Mouse (Mus musculus): ENCODE data around the gene Atp8b2.

Atp8b2 gene

DNA sequence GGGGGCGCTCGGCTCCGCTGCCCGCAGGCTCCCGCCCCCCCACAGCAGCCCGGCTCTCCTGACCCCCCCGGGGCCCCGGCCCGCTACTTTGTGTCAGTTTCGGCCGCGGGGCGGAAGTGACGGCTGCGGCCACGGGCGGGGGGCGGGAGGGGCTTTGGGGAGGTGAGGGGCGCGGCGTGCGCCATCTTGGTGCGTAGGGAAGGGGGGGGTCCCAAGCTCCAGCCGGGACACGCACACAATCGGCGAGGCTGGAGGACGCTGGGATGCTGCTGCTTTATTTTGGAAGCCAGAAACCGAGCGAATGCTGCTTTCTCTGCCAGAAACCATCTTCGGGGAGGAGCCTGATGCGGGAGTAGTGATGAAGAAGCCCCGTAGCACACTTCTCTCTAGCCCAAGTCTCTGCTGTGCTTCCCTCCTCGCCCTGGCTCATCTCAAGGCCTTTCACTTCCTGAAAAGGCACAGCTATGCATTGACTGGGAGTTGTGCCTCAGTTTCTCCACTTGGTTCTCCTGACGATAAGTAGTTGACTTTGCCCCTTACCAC is at the start of gene Atp8b2:
Gene Atp8b2 (minus strand): TSS at position 288 of the 543 bp plus-strand sequence.
- DNase-seq, result peak; percentile 45 to 60

DNA sequence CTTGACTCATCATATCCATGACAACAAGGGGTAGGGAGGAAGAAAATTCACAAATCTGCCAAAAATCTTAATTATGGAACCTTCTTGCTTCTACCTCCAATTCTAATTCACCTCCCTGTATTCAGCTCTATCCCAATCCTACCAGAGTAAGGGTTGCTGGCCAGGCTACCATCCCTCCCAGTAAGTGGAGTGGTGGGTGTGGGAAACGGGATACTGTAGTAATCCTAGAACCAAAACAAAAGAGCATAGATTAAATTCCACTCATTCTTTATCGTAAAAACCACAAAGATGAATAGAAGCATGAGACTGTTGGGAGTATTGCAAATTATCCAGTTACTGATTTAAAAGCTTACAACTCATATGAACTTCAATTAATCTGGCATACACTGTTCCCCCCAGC is 47.0 kb upstream of the Atp8b2 start:
- no peak for DNase-seq

DNA sequence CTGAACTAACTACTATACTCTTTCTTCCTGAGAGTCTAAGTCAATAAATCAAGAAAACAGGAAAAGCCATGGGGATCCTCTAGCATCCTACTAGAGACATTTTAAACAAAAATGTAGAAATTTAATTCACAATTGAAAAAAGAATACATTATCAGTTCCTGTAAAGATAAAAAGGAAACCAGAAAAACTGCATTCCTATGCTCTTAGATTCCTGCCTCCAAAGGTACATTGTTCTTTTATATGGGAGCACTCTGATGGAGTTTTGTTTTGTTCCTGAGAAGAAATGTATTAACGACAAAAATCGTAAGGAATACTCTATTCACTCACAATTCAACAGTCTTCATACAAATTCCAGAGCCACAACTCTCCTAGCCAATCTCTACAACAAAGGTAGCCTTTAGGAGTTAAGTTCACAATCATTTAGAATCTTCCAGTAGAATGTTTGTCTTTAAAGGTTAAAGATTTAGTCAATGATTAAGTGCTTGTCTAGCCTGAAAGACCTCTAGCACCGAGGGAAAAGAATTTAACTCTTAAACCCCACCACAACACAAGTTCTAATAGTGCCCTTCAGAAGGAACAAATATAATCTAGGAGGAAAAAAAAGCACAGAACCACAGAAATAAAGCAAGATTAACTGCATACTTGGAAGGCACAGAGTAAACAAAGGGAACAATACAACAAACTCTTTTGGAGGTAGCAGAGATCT is 40.9 kb upstream of the Atp8b2 start:
- DNase-seq, result no peak

DNA sequence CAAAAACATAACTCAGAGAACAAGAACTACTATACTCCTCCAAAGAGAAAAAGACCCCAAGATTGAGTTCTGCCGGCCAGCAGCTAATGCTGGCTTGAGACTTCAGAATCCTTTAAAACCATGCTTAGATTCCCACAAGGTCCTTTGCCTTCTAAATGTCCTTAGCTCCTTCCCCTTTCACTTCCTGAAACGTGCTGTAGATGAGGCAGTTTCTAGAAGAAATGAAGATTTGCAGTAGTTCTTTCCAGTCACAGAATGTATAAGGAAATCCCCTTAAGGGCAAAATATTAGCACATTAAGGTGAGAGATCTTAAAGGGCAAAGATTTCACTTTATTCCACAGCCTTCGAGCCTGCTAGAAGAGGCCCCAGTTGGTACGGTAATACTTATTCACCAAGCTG is 36.5 kb upstream of the Atp8b2 start:
- DNase-seq, result no peak

DNA sequence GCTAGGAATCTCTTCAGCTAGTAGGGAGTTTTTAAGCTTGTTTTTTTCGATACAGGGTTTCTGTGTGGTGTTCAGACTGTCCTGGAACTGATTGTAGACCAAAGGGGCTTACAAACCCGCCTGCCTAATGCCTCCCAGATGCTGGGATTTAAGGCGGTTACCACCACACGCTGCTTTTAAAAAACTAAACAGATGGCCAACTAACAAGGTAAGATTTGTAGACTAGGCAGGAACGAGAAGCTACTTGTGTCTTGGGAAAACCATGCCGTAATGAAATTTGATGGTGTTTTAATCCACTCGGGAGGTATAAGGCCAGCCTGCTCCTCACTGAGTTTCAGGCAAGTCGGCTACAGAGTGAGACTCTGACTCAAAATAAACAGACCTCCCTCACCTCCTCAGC is 35.8 kb upstream of the Atp8b2 start:
- no peak for DNase-seq

DNA sequence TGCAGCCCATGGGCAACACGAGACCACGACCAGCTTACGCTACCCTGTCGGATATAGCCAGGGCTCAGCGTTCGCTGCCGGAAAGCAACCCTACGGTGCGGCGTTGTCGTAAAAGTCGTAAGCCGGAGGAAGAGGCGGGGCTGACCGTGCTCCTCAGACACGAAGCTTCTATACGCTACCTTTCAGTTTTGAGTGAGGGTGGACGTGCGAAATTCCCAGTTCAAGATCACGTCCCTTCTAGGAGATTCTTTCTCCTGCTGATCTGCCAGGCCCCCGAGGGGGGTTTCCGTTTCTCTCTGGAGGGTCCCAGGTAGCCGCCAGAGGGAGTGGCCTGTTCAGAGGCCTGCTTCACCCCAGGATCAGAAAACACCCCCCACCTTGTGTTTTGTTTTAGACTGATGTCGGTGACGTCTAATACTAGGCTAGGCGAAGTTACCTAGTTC is 35.3 kb upstream of the Atp8b2 start, which contains the start of gene Hax1:
Gene Hax1 (minus strand): TSS at position 169 of the 443 bp plus-strand sequence.
- DNase-seq, result peak; percentile 80 to 88

DNA sequence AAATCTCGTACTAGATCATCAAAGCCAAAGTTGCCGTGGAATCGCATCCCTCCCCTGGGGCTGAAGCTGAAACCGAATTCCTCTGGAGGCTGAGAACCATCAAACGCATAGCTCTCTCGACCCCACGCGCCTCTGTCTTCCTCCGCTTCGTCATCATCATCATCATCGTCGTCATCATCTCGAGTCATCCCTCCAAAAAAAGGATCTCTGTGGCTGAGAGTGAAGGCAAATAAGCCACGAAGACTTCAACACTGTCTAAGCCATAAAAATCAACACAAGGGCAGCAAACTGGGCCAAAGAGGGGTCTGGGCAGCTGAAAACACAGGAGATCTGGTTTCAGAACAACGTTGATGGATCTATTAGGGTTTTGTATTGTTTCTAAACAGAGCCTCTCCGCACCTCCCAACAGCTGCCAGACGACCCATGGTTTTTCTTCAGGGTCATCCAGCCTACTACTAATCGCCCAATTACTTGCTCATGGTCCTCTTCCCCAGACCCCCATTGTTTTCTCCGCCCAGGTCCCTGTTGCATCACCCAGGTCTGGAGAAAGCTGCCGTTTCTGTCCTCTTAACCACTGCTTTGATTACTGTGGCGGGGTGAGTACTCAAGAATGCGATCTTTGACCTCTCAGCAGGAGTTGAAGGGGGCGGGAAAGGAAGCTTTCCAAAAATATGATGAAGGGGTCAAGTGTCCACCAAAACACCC is 34.6 kb upstream of the Atp8b2 start:
- no peak for DNase-seq

DNA sequence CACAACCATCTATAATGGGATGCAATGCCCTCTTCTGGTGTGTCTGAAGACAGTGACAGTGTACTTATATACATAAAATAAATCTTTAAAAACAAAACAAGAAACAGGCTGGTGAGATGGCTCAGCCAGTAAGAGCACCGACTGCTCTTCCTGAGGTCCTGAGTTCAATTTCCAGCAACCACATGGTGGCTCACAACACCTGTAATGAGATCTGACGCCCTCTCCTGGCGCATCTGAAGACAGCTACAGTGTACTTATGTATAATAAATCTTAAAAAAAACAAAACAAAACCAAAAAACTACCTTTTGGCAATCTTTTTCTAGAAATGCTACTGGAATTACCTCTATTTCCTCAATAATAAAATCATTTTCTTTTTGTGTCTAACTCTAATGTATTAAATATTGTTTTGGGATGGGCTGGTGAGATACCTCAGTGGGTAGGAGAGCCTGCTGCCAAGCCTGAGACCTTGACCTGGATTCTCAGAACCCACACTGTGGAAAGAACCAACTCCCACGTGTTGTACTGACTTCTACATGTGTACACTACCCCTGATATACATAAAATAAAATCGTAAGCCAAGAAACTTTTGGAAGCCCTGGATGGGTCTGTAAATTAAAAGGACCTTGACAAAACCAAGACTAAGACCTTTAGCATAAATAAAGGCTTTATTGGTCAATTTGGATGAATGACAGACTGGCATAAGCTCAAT is 31.7 kb upstream of the Atp8b2 start:
- DNase-seq, result no peak

DNA sequence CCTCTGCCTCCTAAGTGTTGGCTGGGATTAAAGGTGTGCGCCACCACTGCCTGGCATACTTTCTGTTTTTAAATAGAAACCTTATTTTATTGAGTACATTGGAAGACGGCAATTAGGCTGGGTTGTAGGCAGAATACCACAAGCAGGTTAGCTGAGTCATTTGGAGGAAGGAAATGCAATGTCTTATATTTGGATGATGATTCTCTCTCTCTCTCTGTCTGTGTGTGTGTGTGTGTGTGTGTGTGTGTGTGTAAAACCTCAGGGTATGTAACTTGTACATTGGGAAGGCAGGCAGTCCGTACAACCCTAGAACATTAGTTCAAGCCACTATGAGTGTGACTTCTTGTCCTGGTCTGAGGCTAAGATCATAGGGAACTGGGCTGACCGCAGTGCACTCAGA is 24.5 kb upstream of the Atp8b2 start:
- no peak for DNase-seq

DNA sequence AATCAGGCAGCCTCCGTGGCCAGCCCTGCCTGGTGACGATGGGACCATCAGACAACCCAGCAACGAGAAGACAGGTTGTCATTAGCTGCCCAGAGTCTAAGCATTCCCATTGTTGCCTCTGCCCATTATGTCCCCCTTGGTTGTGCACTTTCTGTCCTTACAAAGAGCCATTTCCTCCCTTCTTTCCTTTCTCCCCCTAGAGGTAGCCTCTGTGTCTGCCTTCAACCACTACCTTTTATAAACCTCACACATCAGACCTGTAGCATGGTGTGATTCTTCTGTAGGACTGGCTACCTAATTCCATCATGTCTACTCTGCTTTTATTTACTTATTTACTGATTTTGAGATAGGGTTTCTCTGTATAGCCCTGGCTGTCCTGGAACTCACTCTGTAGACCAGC is 23.9 kb upstream of the Atp8b2 start:
- DNase-seq, result no peak

DNA sequence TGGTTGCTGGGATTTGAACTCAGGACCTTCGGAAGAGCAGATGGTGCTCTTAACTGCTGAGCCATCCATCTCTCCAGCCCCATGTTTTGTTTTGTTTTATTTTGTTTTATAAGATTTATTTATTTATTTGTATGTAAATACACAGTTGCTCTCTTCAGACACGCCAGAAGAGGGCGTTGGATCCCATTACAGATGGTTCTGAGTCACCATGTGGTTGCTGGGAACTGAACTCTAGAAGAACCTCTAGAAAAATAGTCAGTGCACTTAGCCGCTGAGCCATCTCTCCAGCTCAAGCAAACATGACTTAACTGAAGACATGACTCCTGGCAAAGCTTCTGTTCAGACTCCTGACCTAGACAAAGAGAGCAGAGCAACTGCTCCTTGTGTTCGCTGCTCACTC is 19.1 kb upstream of the Atp8b2 start:
- no peak for DNase-seq

DNA sequence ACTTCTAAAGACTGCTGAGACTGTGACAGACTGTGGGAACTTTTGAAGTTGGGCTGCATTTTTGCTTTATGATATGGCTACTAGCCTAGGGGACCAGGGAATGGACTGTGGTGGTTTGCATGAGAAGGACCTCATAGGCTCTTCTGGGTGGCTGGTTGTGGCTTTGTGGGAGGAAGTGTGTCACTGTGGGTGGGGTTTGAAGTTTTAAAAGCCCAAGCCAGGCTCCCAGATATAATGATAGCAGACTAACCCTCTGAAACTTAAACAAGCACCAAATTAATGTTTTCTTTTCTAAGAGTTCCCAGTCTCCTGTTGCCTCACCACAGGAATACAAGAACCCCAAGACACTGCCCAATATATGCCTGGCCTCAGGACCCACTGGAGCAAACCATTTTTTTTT is 13.6 kb upstream of the Atp8b2 start:
- no peak for DNase-seq

DNA sequence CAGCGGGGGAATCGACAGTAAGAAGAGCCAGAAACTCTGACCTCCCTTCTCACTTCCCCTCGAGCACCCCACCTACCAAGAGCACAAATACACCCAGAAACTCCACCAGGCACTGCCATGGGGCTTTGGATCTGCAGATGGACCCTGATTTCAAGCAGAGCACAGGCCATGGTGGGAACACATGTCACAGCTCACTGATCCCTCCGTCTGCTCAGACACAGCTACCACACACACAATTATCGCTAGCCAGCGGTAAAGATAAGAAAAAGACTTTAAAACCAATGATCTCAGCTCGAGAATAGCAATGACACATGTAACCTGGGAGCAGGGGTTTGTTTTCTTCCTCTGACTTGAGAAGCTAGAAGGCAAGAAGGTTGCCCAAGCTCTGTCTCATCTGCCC is 5.2 kb upstream of the Atp8b2 start:
- DNase-seq, result no peak

DNA sequence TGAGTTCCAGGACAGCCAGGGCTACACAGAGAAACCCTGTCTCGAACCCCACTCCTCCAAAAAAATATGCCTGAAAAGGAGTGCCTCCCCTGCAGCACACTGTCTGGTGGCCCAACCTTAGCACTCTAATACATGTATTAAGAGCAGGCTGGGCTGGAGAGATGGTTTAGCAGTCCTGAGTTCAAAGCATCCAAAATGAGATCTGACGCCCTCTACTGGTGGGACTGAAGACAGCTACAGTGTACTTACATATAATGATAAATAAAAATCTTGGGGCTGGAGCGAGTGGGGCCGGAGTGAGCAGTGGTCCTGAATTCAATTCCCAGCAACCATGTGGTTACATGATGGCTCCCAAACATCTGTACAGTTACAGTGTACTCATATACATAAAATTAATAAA is 3.6 kb upstream of the Atp8b2 start:
- no peak for DNase-seq

DNA sequence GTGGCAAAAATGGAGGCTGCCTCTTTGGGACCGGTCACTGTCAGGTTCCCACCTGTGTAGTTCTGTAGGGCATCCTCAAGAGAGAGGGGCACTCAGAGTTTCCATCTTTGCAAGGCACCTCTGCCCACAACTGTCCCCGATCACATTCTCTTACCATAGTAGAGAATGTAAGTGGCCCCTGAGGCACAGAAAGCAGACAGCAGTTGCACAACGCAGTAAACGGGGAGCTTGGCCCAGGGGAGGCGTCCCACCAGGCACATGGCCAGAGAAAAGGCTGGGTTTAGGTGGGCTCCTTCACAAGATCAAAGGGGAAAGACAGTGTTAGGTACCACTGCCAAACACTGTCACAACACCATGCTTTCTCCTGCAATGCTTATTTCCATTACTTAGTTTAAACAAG is 2.7 kb upstream of the Atp8b2 start:
- no peak for DNase-seq

DNA sequence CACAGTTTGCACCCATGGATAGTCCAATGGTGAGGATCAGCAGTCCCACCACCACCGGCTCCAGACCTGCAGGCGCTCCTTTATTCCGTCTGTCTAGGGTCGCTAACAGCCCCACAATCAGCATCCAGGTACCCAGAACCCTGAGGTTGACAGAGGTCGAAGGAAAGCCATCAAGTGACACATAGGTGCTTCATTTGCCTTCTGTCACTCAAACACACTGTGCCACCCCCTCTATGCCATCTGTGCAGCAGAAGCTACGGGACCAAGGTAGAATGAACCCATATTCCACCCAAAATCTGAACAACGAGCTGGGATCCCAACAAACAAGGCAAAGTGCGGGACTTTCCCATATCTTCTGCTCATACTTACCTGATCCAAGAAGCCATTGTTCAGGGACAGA is 2.2 kb upstream of the Atp8b2 start:
- DNase-seq, result no peak

DNA sequence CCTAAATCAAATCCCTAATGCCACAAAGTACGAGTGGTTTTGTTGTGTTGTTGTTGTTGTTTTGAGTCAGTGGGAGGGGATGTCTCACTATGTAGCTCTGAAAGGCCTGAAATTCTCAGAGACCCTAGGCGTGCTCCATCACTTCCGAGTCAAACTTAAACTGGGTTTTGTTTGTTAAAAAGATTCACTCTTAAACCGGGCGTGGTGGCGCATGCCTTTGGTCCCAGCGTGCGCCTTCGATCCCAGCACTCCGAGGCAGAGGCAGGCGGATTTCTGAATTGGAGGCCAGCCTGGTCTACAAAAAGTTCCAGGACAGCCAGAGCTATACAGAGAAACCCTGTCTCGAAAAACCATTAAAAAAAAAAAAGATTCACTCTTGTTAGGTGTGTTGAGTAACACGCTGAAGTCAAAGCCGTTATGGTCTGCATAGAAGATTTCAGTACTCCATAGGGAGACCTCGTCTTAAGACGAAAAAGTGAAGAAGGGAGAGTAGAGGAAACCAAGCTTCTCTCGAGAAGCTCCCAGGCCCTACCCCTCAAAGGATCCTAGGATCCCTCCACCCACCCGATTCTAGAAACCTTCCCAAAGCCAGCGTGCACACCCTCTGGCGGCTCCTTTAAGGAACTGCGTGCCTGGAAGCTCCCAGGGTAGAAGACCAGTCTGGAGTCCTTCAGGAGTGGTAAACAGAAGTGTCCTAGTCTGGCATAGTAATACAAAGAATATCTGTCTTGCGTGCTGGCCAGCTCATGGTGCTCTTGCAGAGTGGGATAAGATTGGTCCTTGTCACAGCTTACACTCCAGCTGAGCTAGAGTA is 825 bp upstream of the Atp8b2 start:
- DNase-seq, result peak in 1 of 2 experiments; percentile 29

DNA sequence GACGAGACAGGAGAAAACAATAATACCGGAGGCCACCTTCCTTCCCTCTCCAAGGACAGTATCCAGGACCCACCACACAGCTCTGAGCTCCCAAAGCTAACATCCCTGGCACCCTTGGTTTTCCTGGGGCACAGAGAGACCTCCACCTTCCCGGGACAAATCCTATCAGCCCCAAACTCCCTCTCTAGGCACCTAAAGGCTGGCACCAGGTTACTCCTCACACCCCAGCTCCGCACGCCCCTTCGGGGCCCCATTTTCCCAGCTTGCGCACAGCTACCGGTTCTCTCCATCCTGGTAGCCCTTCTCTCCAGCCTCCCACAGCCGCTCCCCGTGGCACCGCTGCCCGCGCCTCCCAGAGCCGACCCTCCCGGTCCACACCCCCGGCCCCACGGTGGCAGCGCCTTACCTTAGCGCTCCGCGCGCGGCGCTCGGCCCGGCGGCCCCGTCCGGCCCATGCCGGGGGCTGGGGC is 522 bp downstream of the Atp8b2 start:
- peak in 1 of 2 experiments; percentile 45 for DNase-seq

DNA sequence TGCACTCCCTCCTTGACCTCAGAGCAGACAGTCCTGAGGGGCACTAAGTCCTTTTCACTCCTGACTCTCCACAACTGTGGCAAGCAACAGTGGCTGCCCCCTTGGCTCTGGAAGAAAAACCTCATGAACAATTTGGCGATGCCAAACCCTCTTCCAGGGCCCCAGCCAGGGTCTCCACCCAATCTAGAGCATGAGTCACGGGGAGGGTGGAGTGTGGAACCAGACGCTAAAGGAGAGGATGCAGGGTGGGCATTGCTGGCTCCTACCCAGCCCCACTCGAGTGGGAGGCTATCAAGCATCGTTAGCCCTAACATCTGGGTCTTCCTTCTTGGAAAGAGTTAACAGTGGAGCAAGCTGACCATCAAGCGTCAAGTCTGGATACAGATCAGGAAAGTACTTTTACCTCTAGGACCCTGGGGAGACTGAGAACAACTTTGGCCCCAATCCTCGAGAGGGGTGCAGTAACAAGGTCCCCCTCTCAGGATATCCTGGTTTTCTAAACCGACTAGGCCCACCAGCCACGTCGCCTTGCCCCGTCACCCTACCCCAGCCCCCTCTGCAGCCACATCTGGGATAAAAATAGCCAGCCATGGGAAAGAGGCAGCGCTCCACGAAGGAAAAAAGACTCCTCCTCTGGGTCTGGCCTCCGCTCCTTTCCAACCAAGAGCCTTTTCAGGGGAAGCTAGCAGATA is 1.1 kb downstream of the Atp8b2 start:
- peak in 1 of 2 experiments; percentile 20 for DNase-seq

DNA sequence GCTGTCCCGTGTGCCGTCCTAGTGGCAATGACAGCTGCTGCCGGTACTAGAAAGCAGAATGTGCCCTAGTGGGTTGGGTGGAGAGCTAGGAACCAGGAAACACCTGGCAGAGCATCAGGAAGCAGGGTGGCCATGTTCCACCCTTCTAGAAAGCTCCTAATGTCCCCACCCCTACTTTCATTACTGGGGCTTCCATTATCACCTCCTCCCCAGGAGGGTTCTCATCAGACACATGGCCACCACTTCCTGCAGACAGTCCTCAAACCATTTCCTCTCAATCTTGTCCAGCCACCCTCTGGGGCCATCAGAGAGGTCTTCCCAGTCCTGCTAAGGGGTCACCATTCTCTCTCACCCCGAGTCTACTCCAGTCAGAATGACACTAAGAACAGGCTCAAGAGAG is 1.9 kb downstream of the Atp8b2 start:
- DNase-seq, result peak in 1 of 2 experiments; percentile 17

DNA sequence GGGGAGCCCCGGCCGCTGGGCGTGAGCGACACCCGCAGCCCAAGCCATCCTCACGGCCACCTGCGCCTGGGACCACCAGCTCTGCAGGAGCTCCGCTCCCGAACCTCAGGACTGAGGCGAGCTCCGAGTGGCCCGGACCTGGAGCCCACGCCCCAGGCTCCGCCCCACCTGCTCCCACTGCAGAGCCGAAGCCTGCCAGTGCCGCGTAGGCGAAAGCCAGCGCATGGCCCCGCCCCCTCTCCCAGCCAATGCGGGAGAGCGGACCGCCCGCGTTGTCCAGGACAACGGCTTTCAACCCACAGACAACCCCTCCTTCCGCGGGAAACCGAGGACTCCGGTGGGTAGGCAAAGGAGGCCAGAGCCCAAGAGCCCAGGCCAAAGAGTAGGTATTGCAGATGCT is 2.8 kb downstream of the Atp8b2 start:
- peak; percentile 81 to 86 for DNase-seq

DNA sequence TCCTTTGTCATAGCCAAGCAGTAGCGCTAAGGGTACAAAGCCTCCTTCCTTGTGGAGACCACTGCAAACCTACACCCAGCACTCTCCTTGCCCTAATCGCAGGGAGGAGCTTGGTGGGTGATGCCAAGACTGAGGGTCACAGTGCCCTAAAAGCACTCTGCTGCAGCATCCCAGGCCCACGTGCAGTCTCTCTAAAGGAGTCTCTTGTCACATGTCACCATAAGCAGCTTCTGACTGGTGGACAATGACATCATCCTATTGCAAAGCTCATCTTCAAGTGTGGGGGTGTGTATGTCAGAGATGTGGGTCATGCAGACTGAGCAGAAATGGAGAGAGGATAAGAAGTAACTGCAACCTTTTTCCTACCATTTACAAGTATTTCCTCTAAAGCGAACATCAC is 3.9 kb downstream of the Atp8b2 start:
- no peak for DNase-seq
